ENCODE assay signal across 23 mouse cellular contexts in genomic region chr16:92523351-92523750, GRCm38 (mm10). TPM values are rescaled to one million over a fixed set of nuclear protein-coding genes. Genes with fewer than 3 reads are reported as not detected.
DNase-seq lines count a peak whose midpoint lies in the region; ATAC-seq and TF ChIP-seq lines count a peak whose summit lies in the region.
"Had no signal": no experiment of that assay in that cellular context is flagged by ENCODE, and none has a peak within 500 bp of the region (broad histone marks: within the 10 kb centered on the region; RNA-seq: fewer than 3 reads in every experiment).

No protein-coding gene starts in this region.

- TF ChIP-seq EP300 in lung, postnatal 0 days (IDR thresholded peaks at IDR 0.05) = no peak

- H3K36me3 ChIP-seq in kidney, adult 2 months (ENCODE audit: control insufficient read depth, insufficient read depth, low read length) = no peaks in the 10 kb centered on the region
- H3K36me3 ChIP-seq in lung, postnatal 0 days (ENCODE audit: insufficient read depth, low read length) = no peaks in the 10 kb centered on the region
- H3K36me3 ChIP-seq: embryonic facial prominence, embryonic 15.5 days; forebrain, embryonic 10.5 days; heart, embryonic 13.5 days; hindbrain, embryonic 12.5 days had no signal

- no peaks in the 10 kb centered on the region for H3K4me1 ChIP-seq in kidney, adult 2 months (ENCODE audit: control insufficient read depth, insufficient read depth, low read length)
- H3K4me1 ChIP-seq in lung, postnatal 0 days (ENCODE audit: insufficient read depth, low read depth, low read length) = no peaks in the 10 kb centered on the region; the same call in 1 of the 2 replicates
- H3K4me1 ChIP-seq: embryonic facial prominence, embryonic 15.5 days; heart, embryonic 13.5 days; hindbrain, embryonic 12.5 days had no signal

- H3K4me2 ChIP-seq in lung, postnatal 0 days (replicated peaks; ENCODE audit: low read depth, low read length) = no peak overlapping the region
- H3K4me2 ChIP-seq: embryonic facial prominence, embryonic 15.5 days; heart, embryonic 13.5 days; hindbrain, embryonic 12.5 days had no signal

- 65% methylated on average over 8 of the region's 8 CpGs for WGBS in kidney, adult 2 months
- WGBS in lung, postnatal 0 days = 39% methylated on average over 8 of the region's 8 CpGs

- H3K9me3 ChIP-seq in lung, postnatal 0 days (ENCODE audit: low read length) = no peaks in the 10 kb centered on the region
- H3K9me3 ChIP-seq: embryonic facial prominence, embryonic 15.5 days; forebrain, embryonic 10.5 days; heart, embryonic 13.5 days; hindbrain, embryonic 12.5 days had no signal

- DNase-seq in kidney, adult 2 months = peak; percentile 7
- no peak for DNase-seq in kidney, adult 8-10 months
- peak; percentile 37 for DNase-seq in lung, postnatal 0 days (ENCODE audit: low spot score)
- DNase-seq in lung, postnatal 36 days = peak; percentile 59
- no peak for DNase-seq in frontal cortex, adult 2 months (ENCODE audit: extremely low spot score in 1 of 2, low spot score in 1 of 2)
- no peak for DNase-seq in thymus, postnatal 0 days (ENCODE audit: low spot score)
- DNase-seq: adrenal gland, postnatal 14 days; cerebellum, adult 18-20 months; cerebellum, postnatal 10 days; embryo, embryonic 11 days; heart, adult 2 months; heart, postnatal 36 days had no signal

- no peak for TF ChIP-seq CTCF in kidney, adult 2 months (conservative IDR thresholded peaks at IDR 0.05; ENCODE audit: insufficient read depth, insufficient read length, low read depth, low read length)
- no peak for TF ChIP-seq CTCF in lung, postnatal 0 days (IDR thresholded peaks at IDR 0.05)

- no peak overlapping the region for H3K4me3 ChIP-seq in kidney, adult 2 months (ENCODE audit: insufficient read depth, low read depth, low read length)
- no peak overlapping the region for H3K4me3 ChIP-seq in lung, postnatal 0 days (ENCODE audit: low read depth, low read length)
- H3K4me3 ChIP-seq: embryonic facial prominence, embryonic 15.5 days; erythroblast, embryonic 14.5 days; forebrain, embryonic 10.5 days; heart, adult 2 months; heart, embryonic 13.5 days; hindbrain, embryonic 12.5 days had no signal

- H3K9ac ChIP-seq in lung, postnatal 0 days (replicated peaks; ENCODE audit: low read depth) = no peak overlapping the region
- H3K9ac ChIP-seq: embryonic facial prominence, embryonic 15.5 days; heart, embryonic 13.5 days; hindbrain, embryonic 12.5 days had no signal

- TF ChIP-seq POLR2A in kidney, adult 2 months (IDR thresholded peaks at IDR 0.05; ENCODE audit: low read depth, low read length) = no peak

- H3K27ac ChIP-seq in kidney, adult 2 months (ENCODE audit: insufficient read depth, low read depth, low read length) = no peak overlapping the region
- no peak overlapping the region for H3K27ac ChIP-seq in lung, postnatal 0 days (ENCODE audit: low read length)
- H3K27ac ChIP-seq: embryonic facial prominence, embryonic 15.5 days; forebrain, embryonic 10.5 days; heart, adult 2 months; heart, embryonic 13.5 days; hindbrain, embryonic 12.5 days had no signal

- H3K27me3 ChIP-seq in kidney, adult 2 months (replicated peaks; ENCODE audit: control insufficient read depth, insufficient read depth, low read length) = no peaks in the 10 kb centered on the region
- no peaks in the 10 kb centered on the region for H3K27me3 ChIP-seq in lung, postnatal 0 days (replicated peaks; ENCODE audit: insufficient read depth, low read length)
- H3K27me3 ChIP-seq: embryonic facial prominence, embryonic 15.5 days; hindbrain, embryonic 12.5 days; Patski had no signal

- ATAC-seq in lung, postnatal 0 days = peak; percentile 41; the same call in 1 of the 2 replicates
- ATAC-seq in granulocyte monocyte progenitor cell, adult 5-6 weeks (replicated peaks; ENCODE audit: poor library complexity, severe bottlenecking) = no peak
- ATAC-seq: activated CD4-positive, CD25-positive, alpha-beta regulatory T cell, adult 4 months; forebrain, embryonic 14.5 days; hindbrain, embryonic 16.5 days; Patski had no signal

RNA-seq across cellular contexts. Expression of gene Clic6, which starts 37.8 kb away (rescaled TPM):
- polyA plus RNA-seq in kidney, adult 2 months (2012; rRNA removed) = 3.2 and 3.6 TPM in 2 replicates
- polyA plus RNA-seq in lung, postnatal 0 days (2015; fragmentation: Nextera tagmentation; extraction: Ambion mirVana) = 14.5 and 16.4 TPM in 2 replicates
- 0.67 and 0.82 TPM in 2 replicates for polyA plus RNA-seq in frontal cortex, adult 2 months (2012; rRNA removed)
- total RNA-seq in granulocyte monocyte progenitor cell, adult 5-6 weeks (2014; fragmentation: Nextera tagmentation) = not detected in 2 replicates
- total RNA-seq in granulocyte monocyte progenitor cell, adult 5-6 weeks (2017) = not detected in 2 replicates
- polyA plus RNA-seq in thymus, postnatal 0 days (2015; fragmentation: Nextera tagmentation; extraction: Ambion mirVana) = 0.20 and 0.24 TPM in 2 replicates
- total RNA-seq: common myeloid progenitor, adult 5-6 weeks had no signal
- polyA plus RNA-seq: activated CD4-positive, CD25-positive, alpha-beta regulatory T cell, adult 4 months; erythroblast, embryonic 14.5 days had no signal

RNA-seq across cellular contexts. Expression of gene Rcan1, which starts 52.7 kb away (rescaled TPM):
- 36.2 and 44.4 TPM in 2 replicates for polyA plus RNA-seq in kidney, adult 2 months (2012; rRNA removed)
- 54.7 and 56.1 TPM in 2 replicates for polyA plus RNA-seq in lung, postnatal 0 days (2015; fragmentation: Nextera tagmentation; extraction: Ambion mirVana)
- 44.2 and 45.5 TPM in 2 replicates for polyA plus RNA-seq in frontal cortex, adult 2 months (2012; rRNA removed)
- 6.3 and 11.5 TPM in 2 replicates for total RNA-seq in granulocyte monocyte progenitor cell, adult 5-6 weeks (2014; fragmentation: Nextera tagmentation)
- total RNA-seq in granulocyte monocyte progenitor cell, adult 5-6 weeks (2017) = 7.4 and 8.0 TPM in 2 replicates
- polyA plus RNA-seq in thymus, postnatal 0 days (2015; fragmentation: Nextera tagmentation; extraction: Ambion mirVana) = 26.5 and 29.3 TPM in 2 replicates

Comparison
In these comparisons a context has a peak if more than half of its experiments do, and no peak if none do; other contexts are left out.
1. DNase-seq: peak in kidney, adult 2 months (single experiment), lung, postnatal 0 days (single experiment) and lung, postnatal 36 days (single experiment); none in kidney, adult 8-10 months (0 of 2), frontal cortex, adult 2 months (0 of 2) and thymus, postnatal 0 days (single experiment).